Mouse (Mus musculus): ENCODE measurements around the gene Cdh4.

The Cdh4 gene

GRCm38 (mm10) chr2:179729002-179729401 lies 286.8 kb downstream of the Cdh4 start:
- DNase-seq (ENCODE audit: low read depth, low spot score): no peak

DNA sequence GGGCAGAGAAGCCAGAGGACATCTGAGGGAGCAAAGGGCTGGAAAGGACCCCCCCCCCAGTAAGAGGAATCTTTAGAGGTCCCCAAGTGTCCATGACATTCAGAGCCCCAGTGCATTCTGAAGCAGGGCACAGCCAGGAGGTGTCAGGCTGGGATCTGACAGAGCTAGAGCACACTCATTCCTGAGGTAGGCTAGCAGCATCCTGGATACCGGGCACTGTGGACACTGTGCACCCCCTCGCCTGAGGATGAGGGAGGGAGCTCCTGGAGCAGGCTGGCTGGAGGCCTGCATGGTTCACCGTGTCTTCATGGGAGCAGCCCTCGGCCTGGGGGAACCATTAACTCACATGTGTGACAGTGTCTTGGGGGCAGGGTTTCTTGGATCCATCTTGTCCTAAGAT lies 287.6 kb downstream of the Cdh4 start:
- no peak for DNase-seq (ENCODE audit: low read depth, low spot score)

DNA sequence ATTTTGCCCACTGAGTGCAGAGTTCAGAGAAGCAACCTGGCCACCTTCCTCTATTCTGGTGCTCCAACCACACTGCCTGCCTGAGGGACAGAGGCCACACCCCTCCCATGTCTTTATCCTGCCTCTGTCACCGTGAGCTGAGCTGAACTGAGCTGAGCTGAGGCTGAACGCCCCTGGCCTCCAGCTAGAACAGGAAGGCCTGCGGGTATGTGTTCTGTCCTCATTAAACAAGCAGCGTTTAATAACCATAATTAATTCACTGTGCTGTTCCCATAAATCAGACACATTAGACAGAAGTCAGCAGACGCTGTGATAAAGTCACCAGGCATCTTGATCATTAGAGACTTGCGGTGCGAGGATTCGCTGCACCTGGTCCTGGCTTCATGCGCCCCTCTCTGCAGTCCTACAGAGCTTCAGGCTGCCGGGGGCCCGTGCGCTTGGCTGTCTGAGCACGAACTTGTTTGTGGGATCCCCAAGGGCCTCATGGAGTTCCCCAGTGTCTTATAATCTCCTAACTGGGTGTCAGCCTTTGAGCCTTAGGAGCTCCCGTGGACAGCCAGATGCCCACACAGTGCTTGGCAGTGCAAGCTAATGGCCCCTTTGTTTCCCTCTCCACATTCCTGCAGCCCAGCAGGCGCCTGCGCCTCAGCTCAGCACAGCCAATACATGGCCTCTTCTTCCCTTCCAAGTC lies 291.1 kb downstream of the Cdh4 start:
- no peak for DNase-seq (ENCODE audit: low read depth, low spot score)

DNA sequence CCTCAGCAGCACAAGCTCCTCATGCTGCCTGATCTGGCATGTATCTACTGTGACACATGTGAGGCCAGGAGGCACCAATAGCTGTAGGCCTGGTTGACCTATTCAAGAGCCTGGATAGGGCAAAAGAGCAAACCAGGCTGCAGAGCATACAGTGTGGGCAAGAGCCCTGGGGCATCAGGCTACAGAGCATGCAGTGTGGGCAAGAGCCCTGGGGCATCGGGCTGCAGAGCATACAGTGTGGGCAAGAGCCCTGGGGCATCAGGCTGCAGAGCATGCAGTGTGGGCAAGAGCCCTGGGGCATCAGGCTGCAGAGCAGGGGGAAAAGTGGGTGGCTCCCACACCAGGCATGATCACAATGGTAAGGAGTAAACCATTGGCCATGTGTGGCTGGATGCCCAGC lies 300.2 kb downstream of the Cdh4 start:
- DNase-seq (ENCODE audit: low read depth, low spot score): no peak

GRCm38 (mm10) chr2:179742828-179743227 lies 300.6 kb downstream of the Cdh4 start:
- DNase-seq (ENCODE audit: low read depth, low spot score): no peak

DNA sequence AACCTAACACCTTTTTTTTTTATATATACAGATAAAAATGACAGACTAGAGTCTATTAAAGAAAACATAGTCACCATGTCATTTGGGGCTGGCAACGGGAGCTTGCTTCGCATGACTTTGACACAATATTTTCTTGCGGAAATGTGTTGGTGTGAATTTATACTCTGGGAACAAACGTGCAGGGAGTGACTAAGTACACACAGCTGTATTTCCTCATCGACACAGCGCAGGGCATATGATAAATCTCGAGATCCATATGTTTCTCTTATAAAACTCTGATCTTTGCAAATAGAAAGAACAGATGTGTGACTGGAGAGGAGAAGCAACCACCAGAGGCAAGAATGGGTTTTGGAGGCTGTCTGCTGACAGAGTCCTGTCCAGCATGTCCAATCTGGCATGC lies 304.3 kb downstream of the Cdh4 start:
- DNase-seq (ENCODE audit: low read depth, low spot score): no peak

DNA sequence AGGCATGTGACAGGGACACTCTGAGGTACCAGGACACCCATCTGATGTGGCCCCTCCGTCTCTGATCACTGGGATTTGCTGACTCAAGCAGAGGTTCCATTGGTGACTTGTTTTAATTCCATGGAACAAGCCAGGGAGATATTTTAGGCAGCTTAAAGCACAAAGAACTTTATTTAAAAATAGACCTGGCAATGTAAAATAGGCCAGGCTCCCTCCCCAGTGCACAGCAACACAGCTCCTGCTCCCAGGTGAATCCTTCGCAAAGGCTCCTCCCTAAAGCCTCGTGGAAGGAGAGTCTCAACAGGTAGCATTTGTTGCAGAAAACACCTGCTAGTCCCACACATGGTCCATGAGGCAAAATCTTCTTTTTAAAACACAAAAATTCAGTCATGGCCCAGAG lies 307.2 kb downstream of the Cdh4 start:
- DNase-seq (ENCODE audit: low read depth, low spot score): no peak

GRCm38 (mm10) chr2:179753811-179754210 lies 311.6 kb downstream of the Cdh4 start:
- DNase-seq (ENCODE audit: low read depth, low spot score): no peak

DNA sequence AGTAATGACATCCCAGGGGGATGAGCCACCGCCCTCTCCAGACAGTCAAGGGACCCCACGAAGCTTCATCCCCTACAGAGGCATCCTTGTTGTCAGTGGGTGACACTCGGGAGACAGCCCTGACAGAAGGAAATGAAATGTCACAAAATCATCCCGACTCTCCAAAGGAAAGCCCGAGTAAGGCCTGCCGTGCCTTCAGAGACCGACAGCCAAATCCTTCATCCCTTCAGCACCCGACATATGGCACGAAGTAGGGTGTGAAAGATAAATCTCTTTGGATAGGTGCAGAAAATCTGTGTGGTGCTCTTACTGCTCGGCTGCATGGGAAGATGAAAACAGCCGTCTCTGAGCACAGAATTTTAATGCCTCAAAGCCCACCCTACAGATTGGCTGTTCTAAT lies 312.5 kb downstream of the Cdh4 start:
- DNase-seq (ENCODE audit: low read depth, low spot score): no peak

- DNase-seq (ENCODE audit: low read depth, low spot score): no peak
These were observed 319.6 kb downstream of the Cdh4 start for GRCm38 (mm10) chr2:179761718-179762441.

GRCm38 (mm10) chr2:179762521-179763305 lies 320.5 kb downstream of the Cdh4 start:
- DNase-seq (ENCODE audit: low read depth, low spot score): no peak

DNA sequence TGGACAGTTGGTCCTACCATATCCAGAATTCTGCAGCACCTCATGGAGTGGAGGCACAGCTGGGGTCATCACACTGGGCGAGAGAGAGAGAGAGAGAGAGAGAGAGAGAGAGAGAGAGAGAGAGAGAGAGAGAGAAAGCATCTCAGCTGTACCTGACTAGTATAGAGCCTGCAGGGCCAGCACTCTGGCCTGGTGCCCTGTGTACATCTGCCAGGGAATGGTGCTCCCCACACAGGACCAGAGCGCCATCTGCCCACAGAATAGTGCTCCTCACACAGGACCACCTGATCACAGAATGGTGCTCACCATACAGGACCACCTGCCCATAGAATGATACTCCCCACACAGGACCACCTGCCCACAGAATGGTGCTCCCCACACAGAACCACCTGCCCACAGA lies 322.2 kb downstream of the Cdh4 start:
- no peak for DNase-seq (ENCODE audit: low read depth, low spot score)

DNA sequence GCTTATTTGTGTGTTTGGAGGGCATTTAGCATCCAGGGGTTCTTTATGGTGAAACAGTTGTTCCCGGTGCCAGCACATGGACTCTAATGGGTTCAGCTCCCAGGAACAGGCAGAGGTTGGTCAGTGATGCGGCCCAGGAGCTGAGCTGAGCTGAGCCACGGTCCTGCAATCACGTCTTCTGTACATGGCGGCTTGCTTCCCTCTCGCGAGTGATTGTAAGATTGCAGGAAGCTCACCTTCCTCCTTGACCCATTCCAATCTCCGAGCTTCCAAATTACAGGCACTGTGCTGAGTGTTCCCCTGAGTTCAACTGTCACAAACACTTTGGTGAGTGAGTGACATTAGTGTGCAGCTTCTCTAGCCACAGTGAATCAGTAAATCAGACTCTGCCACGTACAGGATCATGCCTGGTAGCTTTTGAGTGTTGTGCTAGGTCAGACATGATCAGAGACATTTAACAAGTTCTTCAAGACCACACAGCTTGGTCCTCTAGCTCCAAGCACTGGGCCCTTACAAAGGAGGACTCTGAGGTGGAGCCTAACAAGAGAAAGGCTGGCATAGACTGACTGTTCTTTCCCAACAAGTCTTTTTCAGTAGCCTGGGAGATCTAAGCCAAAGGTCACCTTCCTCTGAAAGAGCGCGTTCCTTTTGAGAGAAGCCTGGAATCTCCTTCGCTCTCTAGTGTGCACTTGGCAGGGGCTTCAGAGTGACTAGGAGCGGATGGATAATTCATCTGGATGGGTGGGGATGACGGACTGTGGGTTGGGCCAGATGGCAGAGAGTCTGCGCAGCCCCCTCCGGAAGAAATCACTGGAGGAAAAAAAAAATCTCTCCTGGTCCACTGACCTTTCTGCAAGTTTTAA lies 324.7 kb downstream of the Cdh4 start:
- no peak for DNase-seq (ENCODE audit: low read depth, low spot score)

- DNase-seq (ENCODE audit: low read depth, low spot score): no peak
These were observed 325.3 kb downstream of the Cdh4 start for GRCm38 (mm10) chr2:179767527-179767849.

GRCm38 (mm10) chr2:179769137-179769536 lies 326.9 kb downstream of the Cdh4 start:
- no peak for DNase-seq (ENCODE audit: low read depth, low spot score)

- no peak for DNase-seq (ENCODE audit: low read depth, low spot score)
These were observed 327.7 kb downstream of the Cdh4 start for GRCm38 (mm10) chr2:179769943-179770342.

GRCm38 (mm10) chr2:179774440-179775110 lies 332.3 kb downstream of the Cdh4 start:
- no peak for DNase-seq (ENCODE audit: low read depth, low spot score)

- DNase-seq (ENCODE audit: low read depth, low spot score): no peak
These were observed 333.9 kb downstream of the Cdh4 start for GRCm38 (mm10) chr2:179775999-179776705.

GRCm38 (mm10) chr2:179779266-179779665 lies 337.0 kb downstream of the Cdh4 start:
- no peak for DNase-seq (ENCODE audit: low read depth, low spot score)

DNA sequence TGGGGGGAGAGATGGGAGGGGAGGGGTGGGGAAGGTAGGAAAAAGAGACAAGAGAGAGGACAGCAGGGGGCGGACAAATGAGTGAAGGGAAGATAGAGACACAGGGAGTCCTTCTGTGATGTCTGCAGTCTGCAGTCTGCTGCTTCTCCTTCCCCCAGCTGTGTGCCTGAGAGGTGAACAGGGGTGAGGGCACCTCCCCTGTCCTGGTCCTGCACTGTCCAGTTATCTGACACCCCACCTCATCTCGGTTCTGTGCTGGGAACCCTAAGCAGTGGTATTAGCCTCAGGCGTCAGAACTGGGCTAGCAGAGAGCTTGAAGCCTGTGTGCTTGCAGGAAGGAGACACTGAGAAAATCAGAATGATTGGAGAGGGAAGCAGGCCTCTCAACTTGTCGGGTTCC lies 338.7 kb downstream of the Cdh4 start:
- DNase-seq (ENCODE audit: low read depth, low spot score): no peak

DNA sequence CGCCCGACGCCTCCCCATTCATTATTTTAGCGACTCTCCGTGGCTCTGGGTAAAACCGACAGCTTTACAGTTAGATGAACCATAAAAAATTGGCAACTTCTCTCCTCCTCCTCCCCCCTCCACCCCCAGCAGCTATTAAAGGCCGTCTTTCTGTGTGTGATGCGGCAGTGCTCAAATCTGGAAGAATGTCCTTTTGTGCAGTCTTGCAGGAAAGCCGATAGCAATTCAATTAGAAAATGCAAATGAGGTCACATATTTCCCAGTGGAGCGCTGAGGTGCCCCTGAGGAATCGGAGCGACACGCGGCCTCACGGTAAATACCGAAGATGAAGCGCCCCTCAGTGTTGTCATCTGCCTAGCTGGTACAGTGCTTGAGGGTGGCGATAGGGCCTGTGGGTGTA lies 345.0 kb downstream of the Cdh4 start:
- no peak for DNase-seq (ENCODE audit: low read depth, low spot score)

Data from c-Kit-negative CD71-positive TER-119-positive erythroid progenitor cells, embryonic 14.5 days (primary cell).